Mouse (Mus musculus) bone marrow, adult 2 months (tissue): ENCODE data around the gene Taf1.

ENCODE experiments used
- CTCF ChIP-seq: fragments of 200-500 bp; IDR thresholded peaks from 2 replicates; pipeline ENCODE4 v1.5.1; 2011; ENCODE audit warnings: low read length, control low read depth; ENCODE audit not compliant: control insufficient read depth, insufficient read depth
- POLR2A ChIP-seq: fragments of 200-500 bp; IDR thresholded peaks from 2 replicates; pipeline ENCODE4 v1.6.1; 2011; ENCODE audit warnings: low read depth, mild to moderate bottlenecking, control low read depth, low read length, borderline replicate concordance; ENCODE audit not compliant: control insufficient read depth

DNA sequence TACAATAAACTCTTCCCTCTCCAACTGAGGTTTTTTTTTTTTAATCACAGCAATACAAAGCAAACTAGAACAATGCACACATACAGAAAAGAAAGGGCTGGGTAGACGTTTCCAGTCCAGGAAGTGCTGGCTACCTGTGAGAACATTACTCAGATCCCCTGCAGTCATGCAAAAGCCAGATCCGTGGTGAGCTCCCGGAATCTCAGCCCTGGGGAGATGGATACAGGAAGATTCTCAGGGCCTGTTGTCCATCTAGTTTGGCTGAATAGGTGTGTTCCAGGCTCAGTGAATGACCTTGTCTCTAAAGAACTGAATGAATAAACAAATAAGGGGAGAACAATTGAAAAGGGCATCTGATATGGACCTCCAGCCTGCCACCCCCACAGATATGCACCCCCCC, 90.0 kb downstream of the Taf1 start:
- TF ChIP-seq POLR2A (no peak), CTCF (no peak)
